Mouse (Mus musculus) lung, postnatal 36 days (tissue): Measurements from ENCODE around the gene Kctd7.

Source experiments
- DNase-seq: peaks from one replicate; pipeline ENCODE4 v3.0.0; 2022; ENCODE audit warnings: mixed read lengths

The Kctd7 gene

DNA sequence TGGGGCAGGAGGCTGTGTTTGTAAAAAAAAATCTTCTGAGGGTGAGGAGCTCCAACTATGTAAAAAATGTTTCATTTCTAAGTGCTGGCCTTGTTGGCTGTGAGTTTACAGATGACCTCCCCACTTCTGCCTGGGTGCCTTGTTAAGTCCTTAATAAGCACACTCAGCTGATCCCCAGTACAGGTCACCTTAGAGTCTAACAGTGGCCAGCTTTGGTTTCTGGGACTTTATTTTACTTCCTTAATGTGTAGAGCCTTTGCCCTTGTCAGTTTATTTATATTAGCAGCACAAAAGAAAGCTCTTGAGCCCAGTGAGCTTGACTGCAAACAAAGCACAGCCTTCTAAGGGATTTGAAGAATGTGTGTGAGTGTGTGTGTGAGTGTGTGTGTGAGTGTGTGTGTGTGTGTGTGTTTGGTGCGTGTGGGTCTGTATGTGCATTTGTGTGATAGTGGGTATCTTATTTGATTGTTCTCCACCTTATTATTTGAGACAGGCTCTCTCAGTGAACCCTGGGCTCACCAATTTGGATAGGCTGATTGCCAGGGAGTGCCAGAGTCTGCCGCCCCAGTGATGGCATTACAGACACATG is 47.8 kb downstream of the Kctd7 start:
- DNase-seq, result peak; percentile 82

DNA sequence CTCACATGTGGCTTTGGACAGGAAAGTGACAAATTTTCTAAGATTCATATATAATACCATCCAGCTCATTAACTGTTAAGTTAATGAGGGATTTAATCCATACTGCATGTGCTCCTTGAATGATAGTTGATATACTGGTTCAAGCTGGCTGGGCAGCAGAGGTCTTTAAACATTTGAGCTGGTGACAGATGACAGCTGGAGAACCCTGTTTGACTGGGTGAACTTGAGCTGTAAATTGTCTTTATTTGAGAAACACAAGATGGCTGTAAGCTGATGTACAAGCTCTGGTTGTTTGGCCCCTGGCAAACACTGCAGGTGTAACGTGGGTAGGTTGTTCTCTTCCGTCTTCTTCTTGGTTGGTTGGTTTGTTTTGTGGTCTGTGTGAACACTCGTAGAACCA is 49.1 kb downstream of the Kctd7 start:
- DNase-seq, result no peak

DNA sequence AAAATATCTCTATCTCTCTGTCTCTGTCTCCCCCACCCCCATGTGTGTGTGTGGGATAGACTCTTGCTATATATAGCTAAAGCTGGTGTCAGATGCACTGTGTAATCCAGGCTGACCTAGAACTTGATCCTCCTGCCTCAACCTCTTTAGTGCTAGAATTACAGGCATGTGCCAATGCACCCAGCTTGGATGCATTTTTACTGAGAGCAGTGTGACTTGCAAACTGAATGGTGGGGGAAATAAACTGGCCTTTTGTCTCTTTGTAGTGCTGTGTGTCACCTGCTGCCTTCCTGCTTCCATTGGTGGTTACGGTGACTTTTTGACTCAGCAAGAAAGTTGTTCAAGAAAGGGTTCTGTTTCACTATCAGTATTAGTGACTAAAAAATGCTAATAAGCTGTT is 51.6 kb downstream of the Kctd7 start:
- no peak for DNase-seq

DNA sequence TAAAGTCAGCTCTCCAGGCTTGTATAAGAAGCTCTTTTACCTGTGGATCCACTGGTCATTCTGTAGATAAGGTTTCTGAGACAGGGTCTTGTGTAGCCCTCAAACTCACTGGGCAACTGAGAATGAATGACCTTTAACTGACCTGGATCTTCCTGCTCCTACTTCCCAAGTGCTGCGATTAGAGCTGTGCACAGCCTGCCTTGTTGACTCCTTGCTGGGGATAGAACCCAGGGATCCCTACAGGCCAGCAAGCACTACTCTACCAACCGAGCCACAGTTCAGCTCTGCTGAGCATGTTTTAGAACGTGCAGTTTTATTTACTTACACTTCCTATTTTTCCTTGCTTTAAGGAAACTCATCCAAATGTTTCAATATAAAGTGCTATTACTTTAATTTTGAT is 52.8 kb downstream of the Kctd7 start:
- no peak for DNase-seq

DNA sequence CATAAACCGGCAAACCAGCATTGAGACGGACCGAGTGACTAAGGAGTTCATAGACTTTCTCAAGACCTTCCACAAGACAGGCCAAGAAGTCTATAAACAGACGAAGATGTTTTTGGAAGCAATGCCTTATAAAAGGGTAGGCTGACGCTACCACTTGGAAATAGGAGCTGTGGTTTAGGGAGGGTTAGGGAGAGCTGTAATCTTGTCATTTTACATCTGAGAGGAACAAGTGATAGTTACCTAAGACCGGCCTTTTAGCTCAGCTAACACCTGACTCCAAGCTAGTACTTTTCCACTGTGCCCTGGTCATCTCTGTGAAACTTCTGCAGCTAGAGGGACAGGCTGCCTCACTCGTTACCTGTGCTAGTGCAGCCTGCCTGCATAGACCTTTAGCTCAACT is 53.3 kb downstream of the Kctd7 start:
- DNase-seq, result no peak

DNA sequence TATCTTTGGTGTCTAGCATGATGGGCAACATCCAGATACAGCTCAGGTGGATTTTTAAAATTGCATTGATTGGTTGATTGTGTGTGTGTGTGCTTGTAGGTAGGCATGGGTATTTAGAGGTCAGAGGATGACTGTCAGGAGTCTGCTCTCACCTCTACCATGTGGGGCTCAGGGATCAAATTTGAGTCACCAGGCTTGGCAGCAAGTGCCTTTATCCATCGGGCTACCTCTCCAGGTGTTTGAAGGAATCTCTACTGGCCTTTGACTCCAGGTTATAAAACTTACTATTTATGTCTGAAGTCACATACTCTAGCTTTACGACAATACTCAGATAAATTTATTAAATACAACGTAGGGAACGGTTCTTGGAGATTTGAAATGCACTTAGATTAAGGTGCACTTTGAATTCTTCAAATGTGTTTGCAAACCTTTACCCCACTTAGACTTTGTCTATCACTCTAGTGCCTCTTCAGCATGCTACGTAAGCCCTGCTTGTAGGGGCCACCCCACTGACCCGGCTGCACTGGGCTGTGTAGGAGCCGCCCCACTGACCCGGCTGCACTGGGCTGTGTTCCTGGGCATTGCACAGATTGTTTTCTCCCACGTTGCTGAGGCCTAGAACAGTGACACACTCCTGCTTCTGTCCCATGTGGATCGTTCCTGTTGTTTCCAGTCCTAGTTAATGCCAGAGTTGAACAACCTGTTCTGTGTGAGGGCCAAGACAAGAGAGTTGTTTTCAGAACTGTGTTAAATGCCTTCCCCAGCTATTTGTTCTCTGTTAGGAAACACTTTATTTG is 55.8 kb downstream of the Kctd7 start:
- peak; percentile 81 for DNase-seq

DNA sequence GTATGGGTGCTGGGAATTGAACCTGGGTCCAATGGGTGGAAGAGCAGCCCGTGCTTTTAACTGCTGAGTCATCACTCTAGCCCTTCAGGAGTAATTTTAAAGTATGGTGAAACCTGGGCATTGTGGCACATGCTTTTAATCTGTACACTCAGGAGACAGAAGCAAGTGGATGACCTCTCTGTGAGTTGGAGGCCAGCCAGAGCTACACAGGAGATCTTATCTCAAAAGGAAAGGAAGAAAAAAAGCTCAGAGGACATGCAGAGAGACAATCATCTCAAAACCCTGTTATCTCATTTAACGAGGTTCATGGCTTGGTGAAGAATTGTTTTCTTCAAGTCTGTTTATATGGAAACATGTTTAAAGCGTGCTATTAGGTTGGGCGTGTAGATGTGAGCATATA is 59.3 kb downstream of the Kctd7 start:
- DNase-seq, result no peak

DNA sequence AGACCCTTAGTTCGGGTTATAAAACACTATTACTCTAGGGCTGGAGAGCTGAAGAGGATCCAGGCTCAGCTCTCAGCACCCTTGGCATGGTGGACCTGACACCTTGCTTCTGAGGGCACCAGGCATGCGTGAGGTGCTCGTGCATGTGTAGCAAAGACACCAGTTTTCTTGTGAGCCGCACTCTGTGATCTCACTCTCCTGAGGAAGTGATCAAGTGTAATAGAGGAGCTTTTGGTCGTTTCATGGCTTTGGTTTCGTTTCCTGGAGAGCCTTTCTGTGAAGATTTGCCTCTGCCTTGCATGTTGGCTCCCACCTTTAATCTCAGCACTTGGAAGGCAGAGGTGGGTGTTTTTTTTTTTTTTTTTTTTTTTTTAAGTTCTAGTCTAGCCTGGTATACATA is 59.9 kb downstream of the Kctd7 start:
- DNase-seq, result no peak
